Mouse (Mus musculus) WW6 (cell line): ENCODE results near the gene Sox6.

Source experiments
- DNase-seq: peaks from one replicate; pipeline ENCODE4 v3.0.0-alpha.2; 2013; ENCODE audit warnings: low read depth, low spot score

Gene Sox6

GRCm38 (mm10) chr7:115830938-115831873 is 207.4 kb downstream of the Sox6 start:
- no peak for DNase-seq

DNA sequence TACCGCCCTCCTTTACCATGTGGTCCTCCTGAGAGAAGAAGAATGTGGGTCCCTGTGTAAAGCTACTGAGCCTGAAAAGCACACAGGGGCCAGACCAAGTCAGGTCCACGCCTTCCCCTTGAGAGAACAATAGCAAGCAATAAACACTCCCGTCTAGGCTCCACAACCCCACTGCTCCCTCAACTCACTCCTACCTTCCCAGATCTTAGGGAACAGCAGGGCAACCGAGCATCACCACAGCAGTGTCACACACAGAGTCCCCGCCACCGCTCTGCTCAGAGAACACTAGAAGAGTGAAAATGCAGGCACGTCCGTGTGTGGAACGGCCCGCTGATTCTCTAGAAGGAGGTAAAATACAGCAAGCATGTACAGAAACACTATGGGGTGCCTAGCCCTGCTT is 208.2 kb downstream of the Sox6 start:
- no peak for DNase-seq

DNA sequence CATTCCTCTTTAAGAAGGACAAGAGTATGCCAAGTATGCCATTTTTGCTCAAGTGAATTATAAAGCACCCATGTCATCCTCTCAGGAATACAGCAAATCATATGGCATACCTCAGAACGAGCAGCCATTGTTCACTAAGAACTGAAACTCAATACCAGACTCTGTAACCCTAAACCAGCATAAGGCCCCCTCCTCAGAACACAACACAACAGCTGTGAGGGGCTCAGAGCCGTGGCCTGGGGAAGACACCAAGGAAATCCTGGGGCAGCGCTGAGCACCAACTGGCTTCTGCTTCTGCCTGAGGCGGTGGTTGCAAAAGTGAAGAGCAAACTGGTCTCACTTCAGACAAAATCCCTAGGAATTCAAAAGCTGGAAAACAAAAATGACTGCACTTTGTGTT is 208.8 kb downstream of the Sox6 start:
- DNase-seq, result no peak

DNA sequence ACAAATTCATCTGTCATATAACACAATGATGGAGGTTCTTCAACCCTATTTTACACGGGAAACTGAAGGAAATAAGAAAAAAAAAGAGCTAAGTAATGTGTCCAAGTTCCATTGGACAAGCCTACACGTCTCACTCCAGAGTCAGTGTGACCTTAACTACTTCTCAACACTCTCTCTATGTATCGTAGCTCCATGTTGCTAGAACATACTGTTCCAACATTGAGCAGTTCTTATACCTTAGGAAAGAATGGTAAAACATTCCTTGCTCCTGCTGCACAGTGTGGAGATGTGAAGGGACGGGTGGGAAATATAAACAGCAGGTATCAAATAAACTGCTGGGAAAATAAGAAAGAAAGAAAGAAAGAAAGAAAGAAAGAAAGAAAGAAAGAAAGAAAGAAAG is 209.3 kb downstream of the Sox6 start:
- no peak for DNase-seq

- no peak for DNase-seq
Observed at GRCm38 (mm10) chr7:115825295-115825694, 213.3 kb downstream of the Sox6 start.

- DNase-seq, result no peak
Observed at GRCm38 (mm10) chr7:115824621-115825256, 213.9 kb downstream of the Sox6 start.

- no peak for DNase-seq
Observed at GRCm38 (mm10) chr7:115819136-115819535, 219.5 kb downstream of the Sox6 start.

DNA sequence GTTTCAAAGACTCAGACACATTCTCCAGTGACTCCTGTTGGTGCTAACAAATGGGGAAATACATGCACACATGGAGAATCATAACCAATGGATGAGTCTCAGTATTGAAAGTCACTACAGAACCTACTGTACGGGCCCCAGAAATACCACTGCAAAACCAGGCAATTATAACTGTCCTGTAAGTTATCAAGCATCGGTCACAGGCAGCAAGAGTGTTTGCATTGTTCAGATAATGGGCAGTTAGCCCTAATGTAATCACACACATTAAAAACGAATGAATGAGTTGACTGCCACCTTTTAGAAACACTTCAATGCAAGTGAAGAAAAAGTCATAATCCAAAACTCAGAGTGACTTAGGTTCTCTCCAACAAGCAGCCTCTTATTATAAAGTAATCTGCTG is 235.3 kb downstream of the Sox6 start:
- no peak for DNase-seq

DNA sequence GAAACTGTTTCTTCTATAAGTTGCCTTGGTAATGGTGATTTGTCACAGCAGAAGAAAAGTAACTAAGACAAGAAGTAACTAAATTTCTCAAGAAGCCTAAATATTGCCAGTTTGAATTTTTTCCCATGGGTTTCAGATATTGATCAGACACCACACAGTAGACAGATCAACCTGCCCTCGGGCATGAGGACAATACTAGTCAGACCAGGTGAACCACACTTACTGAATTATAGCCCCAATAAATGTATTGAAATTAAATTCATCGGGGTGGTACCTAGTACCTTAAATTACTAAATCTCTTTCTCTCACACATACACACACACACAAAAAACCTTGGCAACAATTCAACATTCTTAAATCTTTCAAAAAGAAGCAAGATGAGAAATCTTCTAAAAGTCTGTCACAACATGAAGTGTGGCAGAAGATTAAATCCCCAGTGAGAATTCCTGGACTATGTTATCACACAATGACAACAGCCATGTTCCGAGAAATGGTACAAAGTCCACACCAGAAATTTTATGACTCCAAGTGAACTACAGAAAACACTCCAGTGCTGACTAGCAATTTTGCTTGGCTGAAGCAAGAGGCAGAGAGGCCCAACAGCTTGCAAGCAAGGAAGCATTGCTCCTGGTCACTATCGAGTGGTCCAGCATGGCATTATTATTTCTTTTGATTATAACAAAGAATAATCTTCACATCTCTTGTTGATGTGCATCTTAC is 244.3 kb downstream of the Sox6 start:
- DNase-seq, result no peak

DNA sequence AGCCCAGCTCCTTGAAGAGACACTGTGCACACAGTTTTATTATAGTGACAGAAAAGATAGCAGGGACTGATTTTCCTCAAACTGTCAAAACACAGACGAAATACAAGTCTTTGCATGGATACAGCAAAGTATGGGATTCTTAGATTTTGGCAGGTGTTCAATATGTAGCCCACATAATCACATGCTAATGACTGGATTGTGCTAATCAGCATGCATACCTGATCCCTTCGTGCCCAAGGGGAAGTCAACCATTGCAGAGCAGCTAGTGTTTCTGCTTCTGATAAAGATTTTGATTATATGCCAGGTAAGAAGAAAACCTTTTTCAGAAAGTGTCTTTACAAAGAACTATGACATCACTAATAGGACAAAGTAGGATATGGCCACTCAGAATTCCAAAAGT is 245.8 kb downstream of the Sox6 start:
- no peak for DNase-seq

DNA sequence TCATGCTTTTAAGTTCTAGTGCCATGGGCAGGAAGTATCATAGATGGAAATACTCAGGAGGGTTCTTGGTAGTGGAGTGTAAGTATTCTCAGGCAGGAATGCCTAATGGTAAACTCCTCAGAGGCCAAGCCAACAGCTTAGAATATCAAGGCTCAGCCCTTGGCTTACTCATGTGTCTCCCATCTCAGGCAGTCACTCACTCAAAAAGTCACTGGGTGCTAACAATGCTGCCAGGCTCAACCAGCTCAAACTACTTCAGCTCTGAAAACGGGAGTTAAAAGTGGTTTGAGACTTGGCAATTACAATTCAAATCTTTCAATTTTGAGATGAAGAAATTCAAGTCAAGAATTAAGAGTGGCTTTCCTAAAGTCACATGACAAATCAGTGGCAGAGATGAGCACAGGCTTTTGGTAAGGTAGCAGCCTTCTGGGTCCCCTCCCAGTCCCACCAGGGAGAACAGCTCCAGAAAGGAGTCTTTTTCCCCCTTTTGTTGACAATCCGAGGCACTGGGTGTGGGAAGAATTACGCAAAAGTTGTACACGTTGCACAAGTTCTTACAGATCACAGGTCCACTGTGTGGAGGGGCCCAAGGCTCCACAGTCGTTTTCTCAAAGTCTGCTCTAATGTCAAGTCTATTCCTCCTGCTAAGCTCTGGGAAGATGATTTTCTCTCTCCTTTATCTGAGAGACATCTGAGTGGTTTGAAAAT is 249.3 kb downstream of the Sox6 start:
- no peak for DNase-seq

GRCm38 (mm10) chr7:115783982-115784917 is 254.3 kb downstream of the Sox6 start:
- DNase-seq, result no peak

DNA sequence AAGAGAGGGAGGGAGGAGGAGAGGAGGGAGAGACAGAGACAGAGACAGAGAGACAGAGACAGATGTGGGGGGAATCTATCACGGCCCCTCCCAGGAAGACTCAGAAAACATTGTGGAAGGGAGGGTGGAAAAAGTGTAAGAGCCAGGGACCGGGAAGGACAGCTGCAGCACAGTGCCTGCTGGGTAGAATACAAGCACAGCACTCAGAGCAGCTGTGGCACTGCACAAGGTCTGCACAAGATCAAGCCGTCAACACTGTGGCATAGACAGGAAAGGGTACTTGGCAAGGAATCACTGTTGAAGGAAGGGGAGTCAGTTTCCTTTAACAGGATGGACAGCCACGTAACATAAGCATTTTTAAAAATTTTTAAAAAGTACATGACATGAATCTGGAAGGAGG is 258.4 kb downstream of the Sox6 start:
- DNase-seq, result no peak

GRCm38 (mm10) chr7:115779544-115779943 is 259.1 kb downstream of the Sox6 start:
- DNase-seq, result no peak

DNA sequence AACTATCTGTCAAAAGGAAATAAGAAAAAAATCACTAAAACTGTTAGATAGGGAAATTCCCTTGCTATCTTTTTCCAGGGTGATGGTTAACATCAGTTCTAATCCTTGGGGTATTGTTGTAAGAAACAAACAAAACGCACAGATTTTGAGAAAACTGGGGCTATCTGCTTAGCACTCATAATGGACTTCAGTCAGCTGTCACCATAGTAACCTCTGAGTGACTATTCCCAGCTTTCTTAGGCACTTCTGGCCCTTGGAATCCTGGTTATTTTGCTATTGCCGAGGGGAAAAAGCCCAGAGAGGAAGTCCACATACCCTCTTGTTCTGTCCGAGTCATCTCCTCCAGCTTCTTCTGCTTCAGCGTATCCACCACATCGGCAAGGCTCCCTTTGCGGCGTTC is 261.9 kb downstream of the Sox6 start:
- no peak for DNase-seq

DNA sequence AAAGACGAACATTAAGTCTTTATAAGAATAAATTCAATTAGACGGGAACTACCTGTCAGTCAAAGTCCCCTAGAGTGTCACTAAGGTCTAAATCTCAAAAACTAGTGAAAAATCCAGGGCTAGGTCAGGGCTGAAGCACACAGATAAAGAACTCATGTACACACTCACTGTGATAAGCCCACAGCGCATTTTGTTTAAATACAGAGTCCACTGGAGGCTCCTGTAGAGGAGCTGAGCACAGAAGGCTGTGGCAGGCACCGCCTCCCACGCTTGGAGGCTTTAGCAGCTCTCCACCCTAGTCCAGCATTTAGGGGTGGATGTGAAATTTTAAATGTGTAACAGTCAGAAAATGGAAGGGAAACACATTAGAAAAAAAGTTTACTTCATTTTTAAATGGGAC is 262.3 kb downstream of the Sox6 start:
- no peak for DNase-seq

DNA sequence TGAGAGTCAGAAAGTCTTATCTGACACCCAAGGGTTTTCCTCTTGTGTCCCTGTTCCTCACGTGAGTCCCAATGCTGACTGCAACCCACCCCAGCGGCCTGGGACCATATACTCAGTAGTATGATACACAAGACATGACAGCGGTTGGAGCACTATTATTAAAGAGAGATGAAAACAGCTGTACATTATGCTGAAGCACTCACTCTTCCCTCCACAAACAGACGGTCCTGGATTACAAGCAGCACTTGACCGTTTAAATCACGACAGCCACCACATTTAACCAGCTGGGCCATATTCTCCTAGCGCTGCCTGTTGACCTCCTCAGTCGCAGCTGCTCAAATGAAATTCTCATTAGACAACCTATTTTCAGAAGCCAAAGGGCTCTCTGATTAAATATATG is 272.3 kb downstream of the Sox6 start:
- no peak for DNase-seq

GRCm38 (mm10) chr7:115763851-115764250 is 274.7 kb downstream of the Sox6 start:
- no peak for DNase-seq

DNA sequence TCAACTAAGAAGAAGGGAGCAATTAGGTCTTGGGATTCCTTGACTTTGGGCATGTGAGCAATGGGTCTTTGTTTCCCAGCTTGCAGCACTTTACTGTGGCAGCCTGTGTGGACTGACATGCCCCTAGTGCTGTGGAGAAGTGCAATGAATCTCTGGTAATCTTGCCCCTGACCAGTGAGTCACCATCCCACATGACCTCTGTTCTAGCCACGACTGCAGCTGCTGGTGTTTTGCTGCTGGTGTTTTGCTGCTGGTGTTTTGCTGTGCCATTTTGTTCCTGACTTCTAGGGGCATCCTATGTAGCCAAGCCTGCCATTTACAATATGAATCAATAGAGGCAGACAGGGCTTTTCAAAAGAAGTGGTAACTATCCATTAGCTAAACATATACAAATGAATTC is 280.4 kb downstream of the Sox6 start:
- no peak for DNase-seq

- no peak for DNase-seq
Observed at GRCm38 (mm10) chr7:115755272-115755671, 283.3 kb downstream of the Sox6 start.

DNA sequence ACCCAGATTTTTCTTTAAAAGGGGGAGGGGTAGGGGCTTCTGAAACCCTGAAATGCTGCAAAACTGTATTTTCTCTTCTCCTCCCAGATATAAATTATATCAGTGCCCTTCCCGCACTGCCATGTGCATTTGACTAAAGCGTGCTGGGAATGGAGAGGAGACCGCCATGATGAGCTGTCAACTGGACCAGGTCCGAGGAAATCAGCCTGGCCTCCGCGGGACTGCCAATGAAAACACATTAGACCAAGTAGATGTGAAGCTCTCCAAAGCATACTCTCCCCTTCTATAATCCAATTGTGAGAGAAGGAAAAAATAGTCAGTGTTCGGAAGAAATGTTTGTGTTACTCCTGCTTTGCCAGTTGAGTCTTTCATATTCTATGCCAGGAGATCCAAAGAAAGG is 284.4 kb downstream of the Sox6 start:
- no peak for DNase-seq
